Mouse (Mus musculus) erythroblast, embryonic 14.5 days (primary cell): ENCODE results near the gene Srgap1.

Experiments
- GATA1 ChIP-seq: IDR thresholded peaks from 2 replicates; pipeline ENCODE4 v1.6.1; 2012; ENCODE audit warnings: low read length, inconsistent platforms, mixed read lengths
- TAL1 ChIP-seq: IDR thresholded peaks from 3 replicates; pipeline ENCODE4 v1.6.1; 2012; ENCODE audit warnings: low read length, inconsistent platforms, mixed read lengths

DNA sequence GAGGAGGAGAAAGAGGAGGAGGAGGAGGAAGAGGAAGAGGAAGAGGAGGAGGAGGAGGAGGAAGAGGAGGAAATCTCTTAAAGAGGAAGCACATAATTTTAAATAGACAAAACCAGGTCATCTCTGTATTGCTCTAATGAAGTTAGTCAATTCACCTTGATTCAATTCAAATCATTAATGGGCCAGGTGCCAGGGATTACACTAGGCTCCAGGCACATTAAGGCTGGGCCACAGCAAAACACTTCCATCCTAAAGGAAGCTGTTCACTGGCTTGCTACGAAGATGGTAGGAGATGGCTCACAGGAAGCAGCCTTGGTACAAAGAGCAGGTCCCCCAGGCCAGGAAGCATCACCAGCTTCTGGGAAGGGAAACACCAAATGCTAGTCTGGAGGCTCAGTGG is 189.0 kb downstream of the Srgap1 start:
- no peak for TF ChIP-seq GATA1
- TF ChIP-seq TAL1, result no peak
